Mouse (Mus musculus) cerebellum, postnatal 4 days (tissue): ENCODE data around the gene Hoxb7.

Experiments
- DNase-seq, 2 experiments: peaks; one replicate each; pipeline ENCODE4 v3.0.0; 2022; ENCODE audit warnings: low spot score in 2 of 2, mixed read lengths in 1 of 2

Gene Hoxb7

GRCm38 (mm10) chr11:96314671-96315343 is 28.4 kb downstream of the Hoxb7 start:
- DNase-seq, result no peak

DNA sequence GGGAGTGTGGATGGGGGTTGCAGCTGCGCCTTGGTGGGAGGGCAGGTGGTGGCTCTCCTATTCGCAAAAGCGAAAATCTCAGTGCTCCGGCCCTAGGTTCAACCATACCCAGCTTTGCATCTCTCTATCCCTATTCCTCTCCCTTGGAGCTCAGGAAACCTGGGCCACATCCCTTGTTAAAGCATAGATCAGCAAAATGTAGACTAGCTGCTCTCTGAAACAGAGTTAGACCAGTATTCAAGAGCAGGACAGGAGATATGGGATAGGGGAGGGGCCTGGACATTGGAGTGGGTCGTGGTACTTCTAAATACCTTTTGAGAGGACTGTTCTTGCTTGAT is 28.9 kb downstream of the Hoxb7 start:
- DNase-seq, result no peak

DNA sequence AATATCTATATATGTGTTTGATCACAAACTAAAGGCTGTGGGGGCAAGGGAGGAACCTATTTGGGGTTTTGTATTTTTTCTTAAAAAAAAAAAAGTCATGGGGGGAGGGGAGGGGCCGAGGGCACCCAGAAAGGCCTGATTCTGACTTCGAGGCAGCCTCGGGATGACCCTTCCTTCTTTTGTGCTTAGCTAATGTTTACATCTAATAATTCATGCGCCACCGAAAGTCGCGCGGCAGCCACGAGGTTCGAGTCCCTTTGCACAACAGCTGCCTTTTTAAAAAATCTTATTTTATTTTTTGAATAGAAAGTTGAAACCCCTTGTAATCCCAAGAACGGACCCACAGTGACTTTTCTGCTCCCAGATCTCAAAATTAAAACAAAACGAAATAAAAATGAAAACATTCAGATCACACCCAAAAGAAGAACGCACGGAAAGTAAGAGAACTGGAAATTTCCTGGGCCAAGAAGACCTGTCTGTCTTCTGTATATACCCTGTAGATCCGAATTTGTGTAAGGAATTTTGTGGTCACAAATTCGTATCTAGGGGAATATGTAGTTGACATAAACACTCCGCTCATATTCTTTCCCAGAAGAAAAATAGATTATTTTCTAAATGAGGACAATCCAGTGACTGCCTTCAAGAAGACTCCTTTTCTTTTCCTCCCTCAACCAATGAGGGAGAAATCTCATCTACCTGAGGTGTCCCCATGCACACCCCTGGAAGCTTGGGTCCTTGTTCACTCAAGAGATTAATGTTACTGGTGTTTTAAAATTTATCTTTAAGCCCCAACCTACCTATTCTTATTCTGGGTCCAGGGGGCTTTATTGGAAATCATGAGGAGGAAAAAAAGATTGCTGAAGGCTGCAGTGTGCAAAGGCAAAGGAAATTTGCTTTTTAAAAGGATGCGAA is 30.5 kb downstream of the Hoxb7 start:
- DNase-seq, result no peak

- no peak for DNase-seq
Observed at GRCm38 (mm10) chr11:96317608-96318367, 31.4 kb downstream of the Hoxb7 start, which contains the start of gene Hoxb4. Gene Hoxb4, plus strand, starts transcription at chr11:96318267.

DNA sequence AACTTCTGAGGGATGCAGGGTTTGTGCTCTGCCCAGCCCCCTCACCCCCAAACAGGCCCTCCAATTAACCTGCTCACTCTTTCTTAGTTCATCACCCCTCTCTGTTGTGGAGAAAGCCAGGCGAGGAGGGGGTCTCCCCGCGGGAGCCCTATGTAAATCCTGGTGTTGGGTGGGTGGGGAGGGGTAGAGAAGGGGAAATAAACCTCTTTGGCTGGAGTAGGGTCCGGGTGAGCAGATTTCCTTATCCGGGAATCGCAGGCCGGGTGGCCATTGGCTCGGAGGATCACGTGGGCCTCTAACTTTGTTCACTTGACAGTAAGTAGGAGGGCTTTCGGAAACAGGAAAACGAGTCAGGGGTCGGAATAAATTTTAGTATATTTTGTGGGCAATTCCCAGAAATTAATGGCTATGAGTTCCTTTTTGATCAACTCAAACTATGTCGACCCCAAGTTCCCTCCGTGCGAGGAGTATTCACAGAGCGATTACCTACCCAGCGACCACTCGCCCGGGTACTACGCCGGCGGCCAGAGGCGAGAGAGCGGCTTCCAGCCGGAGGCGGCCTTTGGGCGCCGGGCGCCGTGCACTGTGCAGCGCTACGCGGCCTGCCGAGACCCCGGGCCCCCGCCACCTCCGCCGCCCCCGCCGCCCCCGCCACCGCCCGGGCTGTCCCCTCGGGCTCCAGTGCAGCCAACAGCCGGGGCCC is 32.1 kb downstream of the Hoxb7 start:
- DNase-seq, result no peak

DNA sequence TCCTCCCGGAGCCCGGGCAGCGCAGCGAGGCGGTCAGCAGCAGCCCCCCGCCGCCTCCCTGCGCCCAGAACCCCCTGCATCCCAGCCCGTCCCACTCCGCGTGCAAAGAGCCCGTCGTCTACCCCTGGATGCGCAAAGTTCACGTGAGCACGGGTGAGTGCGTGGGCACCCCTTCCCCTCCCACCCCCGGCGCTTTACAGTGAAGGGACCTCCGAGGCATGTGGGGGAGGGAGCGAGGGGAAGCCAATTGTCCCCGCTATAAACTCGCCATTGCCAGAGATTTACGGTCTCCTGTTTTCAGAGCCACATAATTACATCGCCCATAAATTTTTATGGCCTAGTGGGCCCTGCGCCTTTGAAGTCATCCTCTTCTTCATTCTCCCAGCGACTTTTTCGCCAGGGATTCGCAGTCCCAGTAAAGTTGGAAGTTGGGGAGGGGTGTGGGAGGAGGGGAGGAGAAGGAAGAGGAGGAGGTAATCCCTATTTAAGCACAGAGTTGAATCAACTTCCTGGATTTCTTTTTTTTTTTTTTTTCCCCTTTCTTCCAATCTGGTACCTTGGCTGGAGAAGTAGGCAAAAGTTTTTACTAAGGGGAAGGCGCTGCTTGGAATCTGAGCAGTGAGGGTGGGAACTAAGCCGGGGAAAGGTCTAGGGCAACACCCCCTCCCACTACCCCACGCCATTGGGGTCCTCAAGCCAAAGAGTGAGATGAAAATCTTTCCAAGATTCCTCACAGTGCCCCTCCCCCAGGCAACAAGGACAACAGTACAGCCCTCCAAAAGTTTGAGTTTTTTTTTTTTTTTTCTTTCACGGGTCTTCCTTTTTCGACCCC is 32.9 kb downstream of the Hoxb7 start:
- DNase-seq, result no peak

- no peak for DNase-seq
Observed at GRCm38 (mm10) chr11:96319910-96320309, 33.5 kb downstream of the Hoxb7 start.

DNA sequence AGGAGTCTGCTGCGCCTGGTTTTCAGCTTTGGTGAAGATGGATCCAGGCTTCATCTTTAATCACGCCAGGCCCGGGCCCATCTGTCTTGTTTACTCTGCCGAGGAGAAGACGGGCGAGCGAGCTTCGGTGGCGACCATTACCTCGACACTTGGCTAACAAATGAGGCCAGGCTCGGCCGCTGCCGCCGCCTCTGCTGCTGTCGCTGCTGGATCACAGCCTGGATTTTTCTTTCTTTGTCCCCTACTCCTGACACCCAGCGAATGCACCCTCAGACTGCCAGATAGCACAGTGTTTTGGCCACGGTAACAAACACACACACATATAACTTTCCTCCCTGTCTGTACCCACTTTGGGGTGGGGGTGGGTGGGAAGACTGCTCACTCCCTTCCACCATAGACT is 34.3 kb downstream of the Hoxb7 start:
- no peak for DNase-seq

DNA sequence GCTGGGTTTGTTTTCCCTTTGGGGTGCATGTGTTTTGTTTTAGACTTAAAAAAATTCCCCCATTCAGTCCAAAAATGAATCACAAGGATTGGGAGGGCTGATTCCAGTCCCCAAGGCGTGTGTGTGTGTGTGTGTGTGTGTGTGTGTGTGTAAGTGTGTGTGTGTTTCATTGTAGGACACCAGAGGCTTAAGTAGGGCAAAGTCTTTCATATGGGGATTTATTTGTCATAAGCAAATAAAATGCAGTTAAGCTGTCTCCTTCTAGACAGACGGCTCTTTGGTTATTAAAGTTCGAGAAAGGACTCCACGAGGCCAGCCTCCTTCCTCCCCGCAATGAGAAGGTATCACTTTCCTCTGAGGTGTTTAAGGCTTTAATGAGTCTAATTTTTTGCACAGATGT is 35.4 kb downstream of the Hoxb7 start:
- DNase-seq, result no peak

GRCm38 (mm10) chr11:96322738-96323137 is 36.3 kb downstream of the Hoxb7 start:
- DNase-seq, result no peak

- DNase-seq, result no peak
Observed at GRCm38 (mm10) chr11:96323154-96323553, 36.7 kb downstream of the Hoxb7 start, which contains the start of gene Hoxb3. Gene Hoxb3, plus strand, starts transcription at chr11:96323326.

GRCm38 (mm10) chr11:96324125-96324524 is 37.7 kb downstream of the Hoxb7 start:
- DNase-seq, result no peak

DNA sequence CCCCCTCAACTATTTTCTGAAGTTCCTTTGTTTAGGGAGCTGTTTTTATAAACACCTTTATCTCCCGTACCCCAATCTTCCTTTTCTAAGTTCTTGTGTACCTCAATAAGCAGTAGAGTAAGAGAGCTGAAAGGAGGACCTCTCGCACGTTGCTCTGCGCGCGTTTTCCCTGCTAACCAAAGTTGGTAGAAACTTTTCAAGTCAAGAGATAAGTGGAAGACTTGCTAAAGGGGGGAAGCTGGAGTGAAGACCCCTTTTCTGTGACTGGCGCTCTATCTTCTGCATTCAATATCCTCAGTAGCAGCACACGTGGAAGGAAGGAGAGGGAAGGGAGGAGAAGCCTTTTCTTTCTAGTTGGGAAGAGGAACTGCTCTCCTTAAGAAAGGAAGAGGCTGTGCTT is 38.5 kb downstream of the Hoxb7 start:
- DNase-seq, result no peak

GRCm38 (mm10) chr11:96325747-96326212 is 39.4 kb downstream of the Hoxb7 start:
- DNase-seq, result no peak

- no peak for DNase-seq
Observed at GRCm38 (mm10) chr11:96326705-96327104, 40.3 kb downstream of the Hoxb7 start.

DNA sequence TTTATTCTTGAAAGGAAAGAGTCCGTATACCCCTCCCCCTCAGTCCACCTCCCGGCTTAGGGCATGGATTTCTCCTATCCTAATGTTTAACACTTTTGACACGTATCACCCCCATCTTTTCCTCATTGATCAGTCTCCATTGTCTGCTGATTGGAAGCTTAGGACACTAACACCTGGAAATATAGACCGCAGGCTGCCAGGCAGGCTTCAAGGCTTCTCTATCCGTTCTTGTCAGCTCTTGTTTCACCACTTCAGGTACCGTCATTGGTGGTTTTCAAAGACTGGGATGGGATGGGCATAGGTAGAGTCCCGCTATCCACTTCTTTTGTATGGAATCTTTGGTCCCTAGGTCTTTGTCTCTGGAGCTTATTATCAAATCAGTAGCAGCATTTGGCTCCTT is 40.7 kb downstream of the Hoxb7 start:
- no peak for DNase-seq

- DNase-seq, result no peak
Observed at GRCm38 (mm10) chr11:96327750-96328149, 41.3 kb downstream of the Hoxb7 start.

GRCm38 (mm10) chr11:96328605-96329004 is 42.2 kb downstream of the Hoxb7 start:
- DNase-seq, result no peak

DNA sequence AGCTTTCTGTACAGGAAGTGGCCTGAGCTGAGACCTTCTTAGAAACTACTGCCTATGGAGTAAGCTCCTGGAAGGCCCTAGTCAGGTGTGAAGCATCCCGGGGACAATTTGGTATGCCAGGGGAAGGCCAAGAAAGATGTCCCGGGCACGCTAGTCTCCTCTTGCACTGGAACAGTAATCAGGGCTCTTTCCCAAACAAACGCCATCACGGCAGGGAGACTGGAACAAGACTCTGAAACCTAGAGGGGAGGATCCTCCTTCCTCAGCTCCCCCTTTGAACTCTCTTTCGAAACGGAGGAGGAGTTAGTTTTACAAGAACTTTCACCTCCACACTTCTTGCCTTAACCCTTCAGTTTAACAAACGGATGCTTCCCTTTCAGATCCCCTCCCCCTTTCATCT is 45.7 kb downstream of the Hoxb7 start:
- DNase-seq, result no peak

GRCm38 (mm10) chr11:96332618-96333032 is 46.2 kb downstream of the Hoxb7 start:
- DNase-seq, result no peak
